Mouse (Mus musculus) spleen, adult 2 months (tissue): Measurements from ENCODE around the gene Cox4i2.

Source experiments
- CTCF ChIP-seq: fragments of 200-500 bp; IDR thresholded peaks from 2 replicates; pipeline ENCODE4 v1.5.1; 2011; ENCODE audit warnings: mild to moderate bottlenecking, inconsistent platforms; ENCODE audit not compliant: insufficient read depth, insufficient read length, insufficient replicate concordance; ENCODE audit errors: extremely low read depth
- POLR2A ChIP-seq: fragments of 200-500 bp; IDR thresholded peaks from 2 replicates; pipeline ENCODE4 v1.6.1; 2011; ENCODE audit warnings: low read depth, low read length, inconsistent platforms

DNA sequence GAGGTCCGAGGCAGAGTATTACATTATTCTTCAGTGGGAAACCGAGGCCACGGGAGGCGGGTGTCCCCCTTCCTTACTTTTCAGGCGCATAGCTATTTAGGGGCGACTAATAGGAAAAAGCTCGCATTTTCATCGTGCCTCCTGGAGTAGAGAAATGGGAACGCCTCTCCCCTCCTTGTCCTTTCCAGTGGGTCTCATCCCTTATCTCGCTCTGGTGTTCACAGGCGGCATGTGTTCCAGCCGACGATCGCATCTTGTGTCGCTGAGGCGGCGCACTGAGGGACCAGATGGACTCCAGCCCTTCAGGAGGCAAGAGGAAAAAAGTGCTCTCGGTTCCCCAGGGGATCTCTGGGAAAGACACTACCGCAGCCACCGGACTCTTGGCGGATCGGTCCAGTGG lies 17.2 kb upstream of the Cox4i2 start:
- no peak for TF ChIP-seq CTCF
- no peak for TF ChIP-seq POLR2A
